Mouse (Mus musculus): ENCODE data around the gene Krtap8-1. TPM values are rescaled to one million over a fixed set of nuclear protein-coding genes. Genes with fewer than 3 reads are reported as not detected.
A peak's percentile ranks its signal among the peaks of the same experiment; 100 is the strongest.

Krtap8-1 gene
- polyA plus RNA-seq (2016; fragmentation: Nextera tagmentation; extraction: Ambion mirVana): not detected in 2 replicates

GRCm38 (mm10) chr16:89487852-89488251 lies at the start of gene Krtap8-1:
Gene Krtap8-1, minus strand, starts transcription at chr16:89487952.
- H3K27me3 ChIP-seq: no peaks in the 10 kb centered on the region
- ATAC-seq (ENCODE audit: insufficient number of reproducible peaks, insufficient read depth, low FRiP score, low TSS enrichment, low read depth): no peak
- no peak within 1 kb of the TSS for H3K9ac ChIP-seq (replicated peaks)
- H3K9me3 ChIP-seq: 0 out of 2 replicates have a peak, but pooled peaks cover 3% of the 10 kb centered on the region
- H3K4me3 ChIP-seq (replicated peaks): no peak within 1 kb of the TSS
- 83% methylated on average over 7 of the region's 7 CpGs for WGBS
- H3K27ac ChIP-seq: no peak within 1 kb of the TSS
- H3K4me2 ChIP-seq: no peak within 1 kb of the TSS
- no peaks in the 10 kb centered on the region for H3K4me1 ChIP-seq (replicated peaks)
- H3K36me3 ChIP-seq: no peaks in the 10 kb centered on the region

- ATAC-seq (ENCODE audit: insufficient number of reproducible peaks, insufficient read depth, low FRiP score, low TSS enrichment, low read depth): no peak
- H3K9me3 ChIP-seq: no peaks in the 10 kb centered on the region
- H3K4me1 ChIP-seq (replicated peaks): no peaks in the 10 kb centered on the region
- no peak overlapping the region for H3K27ac ChIP-seq
- no peaks in the 10 kb centered on the region for H3K36me3 ChIP-seq
- H3K4me2 ChIP-seq: no peak overlapping the region
- H3K4me3 ChIP-seq (replicated peaks): no peak overlapping the region
- 96% methylated on average over 6 of the region's 6 CpGs for WGBS
- H3K27me3 ChIP-seq: no peaks in the 10 kb centered on the region
- no peak overlapping the region for H3K9ac ChIP-seq (replicated peaks)
Measured at GRCm38 (mm10) chr16:89537349-89537748, 49.6 kb upstream of the Krtap8-1 start.

- 51% methylated on average over 7 of the region's 7 CpGs for WGBS
- Histone ChIP-seq H3K4me2 (no peak overlapping the region), H3K27me3 (no peaks in the 10 kb centered on the region), H3K36me3 (no peaks in the 10 kb centered on the region), H3K4me3 (replicated peaks) (no peak overlapping the region), H3K27ac (no peak overlapping the region), H3K4me1 (replicated peaks) (no peaks in the 10 kb centered on the region), H3K9me3 (no peaks in the 10 kb centered on the region), H3K9ac (replicated peaks) (no peak overlapping the region)
- ATAC-seq (ENCODE audit: insufficient number of reproducible peaks, insufficient read depth, low FRiP score, low TSS enrichment, low read depth): no peak
Measured at GRCm38 (mm10) chr16:89530547-89530946, 42.8 kb upstream of the Krtap8-1 start.

GRCm38 (mm10) chr16:89529846-89530245 lies 42.1 kb upstream of the Krtap8-1 start:
- H3K4me1 ChIP-seq (replicated peaks): no peaks in the 10 kb centered on the region
- H3K27ac ChIP-seq: no peak overlapping the region
- H3K4me2 ChIP-seq: no peak overlapping the region
- no peaks in the 10 kb centered on the region for H3K27me3 ChIP-seq
- H3K9ac ChIP-seq (replicated peaks): no peak overlapping the region
- no peaks in the 10 kb centered on the region for H3K36me3 ChIP-seq
- no peak overlapping the region for H3K4me3 ChIP-seq (replicated peaks)
- no peak; the same call in 1 of the 2 replicates for ATAC-seq (ENCODE audit: insufficient number of reproducible peaks, insufficient read depth, low FRiP score, low TSS enrichment, low read depth)
- H3K9me3 ChIP-seq: no peaks in the 10 kb centered on the region
- 52% methylated on average over 7 of the region's 7 CpGs for WGBS

GRCm38 (mm10) chr16:89528380-89528779 lies 40.6 kb upstream of the Krtap8-1 start:
- no peak for ATAC-seq (ENCODE audit: insufficient number of reproducible peaks, insufficient read depth, low FRiP score, low TSS enrichment, low read depth)
- H3K36me3 ChIP-seq: no peaks in the 10 kb centered on the region
- no peak overlapping the region for H3K27ac ChIP-seq
- H3K9ac ChIP-seq (replicated peaks): no peak overlapping the region
- no peaks in the 10 kb centered on the region for H3K9me3 ChIP-seq
- H3K4me2 ChIP-seq: no peak overlapping the region
- no peaks in the 10 kb centered on the region for H3K27me3 ChIP-seq
- no peaks in the 10 kb centered on the region for H3K4me1 ChIP-seq (replicated peaks)
- WGBS: 81% methylated on average over 3 of the region's 3 CpGs
- no peak overlapping the region for H3K4me3 ChIP-seq (replicated peaks)

- 95% methylated on average over 4 of the region's 4 CpGs for WGBS
- no peak for ATAC-seq (ENCODE audit: insufficient number of reproducible peaks, insufficient read depth, low FRiP score, low TSS enrichment, low read depth)
- Histone ChIP-seq H3K9me3 (no peaks in the 10 kb centered on the region), H3K27ac (no peak overlapping the region), H3K4me3 (replicated peaks) (no peak overlapping the region), H3K4me2 (no peak overlapping the region), H3K27me3 (no peaks in the 10 kb centered on the region), H3K36me3 (no peaks in the 10 kb centered on the region), H3K9ac (replicated peaks) (no peak overlapping the region), H3K4me1 (replicated peaks) (no peaks in the 10 kb centered on the region)
Measured at GRCm38 (mm10) chr16:89520996-89521395, 33.2 kb upstream of the Krtap8-1 start.

- no peak for ATAC-seq (ENCODE audit: insufficient number of reproducible peaks, insufficient read depth, low FRiP score, low TSS enrichment, low read depth)
- 92% methylated on average over 2 of the region's 2 CpGs for WGBS
Measured at GRCm38 (mm10) chr16:89520555-89520954, 32.8 kb upstream of the Krtap8-1 start.

GRCm38 (mm10) chr16:89520091-89520490 lies 32.3 kb upstream of the Krtap8-1 start:
- Histone ChIP-seq H3K27ac (no peak overlapping the region), H3K9ac (replicated peaks) (no peak overlapping the region), H3K4me2 (no peak overlapping the region), H3K27me3 (no peaks in the 10 kb centered on the region), H3K4me3 (replicated peaks) (no peak overlapping the region), H3K9me3 (no peaks in the 10 kb centered on the region), H3K36me3 (no peaks in the 10 kb centered on the region), H3K4me1 (replicated peaks) (no peaks in the 10 kb centered on the region)
- 76% methylated on average over 6 of the region's 6 CpGs for WGBS
- ATAC-seq (ENCODE audit: insufficient number of reproducible peaks, insufficient read depth, low FRiP score, low TSS enrichment, low read depth): no peak

More at GRCm38 (mm10) chr16:89520555-89520954, 32.8 kb upstream of the Krtap8-1 start:
- Histone ChIP-seq H3K9ac (replicated peaks) (no peak overlapping the region), H3K4me1 (replicated peaks) (no peaks in the 10 kb centered on the region), H3K36me3 (no peaks in the 10 kb centered on the region), H3K27ac (no peak overlapping the region), H3K4me3 (replicated peaks) (no peak overlapping the region), H3K27me3 (no peaks in the 10 kb centered on the region), H3K4me2 (no peak overlapping the region), H3K9me3 (no peaks in the 10 kb centered on the region)

- Histone ChIP-seq H3K36me3 (no peaks in the 10 kb centered on the region), H3K4me2 (no peak overlapping the region), H3K27me3 (no peaks in the 10 kb centered on the region), H3K4me1 (replicated peaks) (no peaks in the 10 kb centered on the region), H3K9me3 (no peaks in the 10 kb centered on the region), H3K9ac (replicated peaks) (no peak overlapping the region), H3K27ac (no peak overlapping the region), H3K4me3 (replicated peaks) (no peak overlapping the region)
- WGBS: 67% methylated on average over 9 of the region's 9 CpGs
- 0 out of 2 replicates have a peak, but pooled peaks have one; percentile 56 for ATAC-seq (ENCODE audit: insufficient number of reproducible peaks, insufficient read depth, low FRiP score, low TSS enrichment, low read depth)
Measured at GRCm38 (mm10) chr16:89517635-89518034, 29.9 kb upstream of the Krtap8-1 start.

GRCm38 (mm10) chr16:89513431-89513830 lies 25.7 kb upstream of the Krtap8-1 start:
- H3K27ac ChIP-seq: no peak overlapping the region
- H3K27me3 ChIP-seq: no peaks in the 10 kb centered on the region
- H3K9ac ChIP-seq (replicated peaks): no peak overlapping the region
- WGBS: 91% methylated on average over 7 of the region's 7 CpGs
- H3K9me3 ChIP-seq: no peaks in the 10 kb centered on the region
- no peak overlapping the region for H3K4me3 ChIP-seq (replicated peaks)
- no peaks in the 10 kb centered on the region for H3K4me1 ChIP-seq (replicated peaks)
- H3K36me3 ChIP-seq: no peaks in the 10 kb centered on the region
- ATAC-seq (ENCODE audit: insufficient number of reproducible peaks, insufficient read depth, low FRiP score, low TSS enrichment, low read depth): no peak
- H3K4me2 ChIP-seq: no peak overlapping the region

- Histone ChIP-seq H3K27me3 (no peaks in the 10 kb centered on the region), H3K4me1 (replicated peaks) (no peaks in the 10 kb centered on the region), H3K36me3 (no peaks in the 10 kb centered on the region), H3K4me3 (replicated peaks) (no peak within 1 kb of the TSS), H3K9ac (replicated peaks) (no peak within 1 kb of the TSS), H3K27ac (no peak within 1 kb of the TSS), H3K4me2 (no peak within 1 kb of the TSS), H3K9me3 (no peaks in the 10 kb centered on the region)
- no peak for ATAC-seq (ENCODE audit: insufficient number of reproducible peaks, insufficient read depth, low FRiP score, low TSS enrichment, low read depth)
- WGBS: 83% methylated on average over 4 of the region's 4 CpGs
Measured at GRCm38 (mm10) chr16:89508223-89508622, 20.5 kb upstream of the Krtap8-1 start, which contains the start of gene Krtap7-1. Gene Krtap7-1, minus strand, starts transcription at chr16:89508323.

GRCm38 (mm10) chr16:89503571-89503970 lies 15.8 kb upstream of the Krtap8-1 start:
- ATAC-seq (ENCODE audit: insufficient number of reproducible peaks, insufficient read depth, low FRiP score, low TSS enrichment, low read depth): no peak
- H3K9me3 ChIP-seq: no peaks in the 10 kb centered on the region
- 85% methylated on average over 2 of the region's 2 CpGs for WGBS
- H3K27me3 ChIP-seq: no peaks in the 10 kb centered on the region
- no peak overlapping the region for H3K4me2 ChIP-seq
- no peak overlapping the region for H3K9ac ChIP-seq (replicated peaks)
- no peak overlapping the region for H3K27ac ChIP-seq
- H3K4me1 ChIP-seq (replicated peaks): no peaks in the 10 kb centered on the region
- no peaks in the 10 kb centered on the region for H3K36me3 ChIP-seq
- H3K4me3 ChIP-seq (replicated peaks): no peak overlapping the region
